Mouse (Mus musculus) lung, embryonic 16.5 days (tissue): ENCODE results near the gene Cib3. TPM values are rescaled to one million over a fixed set of nuclear protein-coding genes. Genes with fewer than 3 reads are reported as not detected.

ENCODE experiments used
- ATAC-seq: fragments of 200-750 bp; cut with Nextera tagmentation; 2 replicates; pipeline ENCODE4 v1.8.0; 2017; ENCODE audit warnings: low read depth, mild to moderate bottlenecking, moderate library complexity
- H3K27ac ChIP-seq: fragments of 300-500 bp; sonication (generic); 2 replicates; pipeline ENCODE4 v1.5.1; 2014; ENCODE audit warnings: mild to moderate bottlenecking, control low read depth, low read length
- H3K27me3 ChIP-seq: fragments of 300-500 bp; sonication (generic); 2 replicates; pipeline ENCODE4 v1.6.1; 2014; ENCODE audit warnings: low read depth, low read length, mixed read lengths; ENCODE audit not compliant: control insufficient read depth, insufficient read depth
- H3K36me3 ChIP-seq: fragments of 300-500 bp; sonication (generic); 2 replicates; pipeline ENCODE4 v1.6.1; 2014; ENCODE audit warnings: low read length; ENCODE audit not compliant: control insufficient read depth, insufficient read depth
- H3K4me1 ChIP-seq: fragments of 300-500 bp; sonication (generic); replicated peaks from 2 replicates; pipeline ENCODE4 v1.6.1; 2014; ENCODE audit warnings: low read length, mixed read lengths; ENCODE audit not compliant: control insufficient read depth, insufficient read depth
- H3K4me2 ChIP-seq: fragments of 300-500 bp; sonication (generic); 2 replicates; pipeline ENCODE4 v1.6.1; 2014; ENCODE audit warnings: low read depth, low read length, control low read depth
- H3K4me3 ChIP-seq: fragments of 300-500 bp; sonication (generic); 2 replicates; pipeline ENCODE4 v1.5.1; 2014; ENCODE audit warnings: mild to moderate bottlenecking, low read length, control low read depth
- H3K9ac ChIP-seq: fragments of 300-500 bp; sonication (generic); 2 replicates; pipeline ENCODE4 v1.6.1; 2014; ENCODE audit warnings: low read length, control low read depth
- H3K9me3 ChIP-seq: fragments of 300-500 bp; sonication (generic); 2 replicates; pipeline ENCODE4 v1.6.1; 2016; ENCODE audit warnings: low read length; ENCODE audit not compliant: control insufficient read depth
- WGBS: fragments of 180-500 bp; shearing (Covaris S2); extraction: QIAGEN DNeasy Blood & Tissue Kit; methylation state at CpG from one replicate; pipeline ENCODE4 v1.1.7; 2014; 5-methylcytosine and 5-hydroxymethylcytosine counted together
- polyA plus RNA-seq: library from polyadenylated mRNA; unstranded; fragments of >200 nt; fragmentation: Nextera tagmentation; extraction: Ambion mirVana; gene quantifications from 2 replicates; pipeline ENCODE4 v1.2.1, GENCODE M21; 2015

The Cib3 gene
- polyA plus RNA-seq, 1 experiment from 2014 or later = 0.20 TPM

- ATAC-seq = no peak
- H3K27me3 ChIP-seq = no peaks in the 10 kb centered on the region
- peaks cover 5% of the 10 kb centered on the region; the same call in 1 of the 2 replicates for H3K36me3 ChIP-seq
- peaks cover 12% of the 10 kb centered on the region for H3K4me1 ChIP-seq
- H3K4me3 ChIP-seq = peak overlapping the region; percentile 53
- 65% methylated on average over 3 of the region's 3 CpGs for WGBS
- H3K4me2 ChIP-seq = peak overlapping the region; percentile 82
- H3K9me3 ChIP-seq = no peaks in the 10 kb centered on the region
- H3K27ac ChIP-seq = no peak overlapping the region; the same call in 1 of the 2 replicates
- peak overlapping the region; percentile 68 for H3K9ac ChIP-seq
These were observed 52.6 kb downstream of the Cib3 start for GRCm38 (mm10) chr8:72160007-72160406.

- Histone ChIP-seq H3K4me3 (no peak overlapping the region), H3K4me1 (peaks cover 12% of the 10 kb centered on the region), H3K36me3 (peaks cover 2% of the 10 kb centered on the region; the same call in 1 of the 2 replicates), H3K27me3 (no peaks in the 10 kb centered on the region), H3K9me3 (no peaks in the 10 kb centered on the region), H3K27ac (no peak overlapping the region), H3K9ac (no peak overlapping the region), H3K4me2 (no peak overlapping the region)
- no peak for ATAC-seq
- whole genome bisulfite sequencing = 76% methylated on average over 3 of the region's 3 CpGs
These were observed 53.9 kb downstream of the Cib3 start for GRCm38 (mm10) chr8:72158726-72159125.

DNA sequence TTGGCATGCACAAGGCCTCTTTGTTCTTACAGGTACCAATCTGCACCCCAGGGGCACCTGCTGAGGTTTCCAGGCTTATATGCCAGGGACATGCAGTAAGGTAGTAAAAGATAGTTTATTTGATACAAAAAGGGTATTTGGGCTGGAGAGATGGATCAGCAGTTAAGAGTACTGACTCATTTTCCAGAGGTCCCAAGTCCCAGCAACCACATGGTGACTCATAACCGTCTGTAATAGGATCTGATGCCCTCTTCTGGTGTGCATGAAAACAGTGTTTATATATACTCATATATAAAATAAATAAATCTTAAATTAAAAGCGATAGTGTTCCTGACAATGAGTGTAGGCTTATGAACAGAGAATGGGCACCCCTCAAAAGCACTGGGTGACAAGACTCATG, 54.5 kb downstream of the Cib3 start:
- 53% methylated on average over 2 of the region's 2 CpGs for WGBS
- H3K9me3 ChIP-seq = no peaks in the 10 kb centered on the region
- no peaks in the 10 kb centered on the region for H3K27me3 ChIP-seq
- H3K4me3 ChIP-seq = no peak overlapping the region
- peaks cover 12% of the 10 kb centered on the region for H3K4me1 ChIP-seq
- no peak overlapping the region for H3K27ac ChIP-seq
- no peak for ATAC-seq
- peaks cover 9% of the 10 kb centered on the region; the same call in 1 of the 2 replicates for H3K36me3 ChIP-seq
- H3K4me2 ChIP-seq = no peak overlapping the region
- H3K9ac ChIP-seq = no peak overlapping the region

Other genes starting within 250 kb of the Cib3 start
- gene Cyp4f18, start 203.2 kb downstream of the Cib3 start, polyA plus RNA-seq = 3.1 and 3.8 TPM in 2 replicates
- gene Olfr372, start 171.6 kb downstream of the Cib3 start, polyA plus RNA-seq = not detected in 2 replicates
- not detected in 2 replicates for gene Olfr373, start 129.7 kb downstream of the Cib3 start, polyA plus RNA-seq
- gene Olfr374, start 105.8 kb downstream of the Cib3 start, polyA plus RNA-seq = not detected in 2 replicates
- 906 and 927 TPM in 2 replicates for gene Tpm4, start 77.9 kb downstream of the Cib3 start, polyA plus RNA-seq
- 112 and 125 TPM in 2 replicates for gene Rab8a, start 51.6 kb downstream of the Cib3 start, polyA plus RNA-seq
- 0.41 and 0.60 TPM in 2 replicates for gene Hsh2d, start 23.2 kb downstream of the Cib3 start, polyA plus RNA-seq
- not detected in 2 replicates for gene Gm11034, start 799 bp upstream of the Cib3 start, polyA plus RNA-seq
- gene Fam32a, start 6.9 kb upstream of the Cib3 start, polyA plus RNA-seq = 76.1 and 78.7 TPM in 2 replicates
- gene Ap1m1, start 27.2 kb upstream of the Cib3 start, polyA plus RNA-seq = 98.3 and 101 TPM in 2 replicates
- 33.3 and 34.5 TPM in 2 replicates for gene Gm10282, start 92.4 kb upstream of the Cib3 start, polyA plus RNA-seq
- 11.7 and 12.9 TPM in 2 replicates for gene Klf2, start 106.2 kb upstream of the Cib3 start, polyA plus RNA-seq
- gene Eps15l1, start 208.6 kb upstream of the Cib3 start, polyA plus RNA-seq = 52.6 and 53.1 TPM in 2 replicates
- gene Calr3, start 231.0 kb upstream of the Cib3 start, polyA plus RNA-seq = 1.8 and 2.1 TPM in 2 replicates
- gene 1700030K09Rik, start 231.0 kb upstream of the Cib3 start, polyA plus RNA-seq = 16.9 and 17.3 TPM in 2 replicates